Mouse (Mus musculus) left cerebral cortex, postnatal 36 days (tissue): ENCODE results near the gene Ptpra. TPM values are rescaled to one million over a fixed set of nuclear protein-coding genes. Genes with fewer than 3 reads are reported as not detected.
"Not testable (repeated sequence)": the region's sequence is repeated elsewhere in the genome, so short reads cannot be mapped to it uniquely, and the experiment has no call there.

Source experiments
- DNase-seq, 2 experiments: peaks; one replicate each; pipeline ENCODE4 v3.0.0; 2021 to 2022; ENCODE audit warnings: low spot score in 2 of 2, mixed read lengths in 1 of 2
- intact Hi-C: fragments of 180-260 bp; cut with DNase I; formaldehyde crosslinking; loops from one replicate; pipeline ENCODE4 v1.15.1; 2025
- total RNA-seq, 2 experiments: library from RNA; stranded (reverse); gene quantifications; 2 replicates each; pipeline ENCODE4 v1.2.3; 2021

The Ptpra gene
- total RNA-seq, 2 experiments from 2014 or later: 239 to 240 TPM

GRCm38 (mm10) chr2:130532201-130532600 is 82.1 kb downstream of the Ptpra start:
- no peak for DNase-seq
- intact Hi-C loops: no loop called here

DNA sequence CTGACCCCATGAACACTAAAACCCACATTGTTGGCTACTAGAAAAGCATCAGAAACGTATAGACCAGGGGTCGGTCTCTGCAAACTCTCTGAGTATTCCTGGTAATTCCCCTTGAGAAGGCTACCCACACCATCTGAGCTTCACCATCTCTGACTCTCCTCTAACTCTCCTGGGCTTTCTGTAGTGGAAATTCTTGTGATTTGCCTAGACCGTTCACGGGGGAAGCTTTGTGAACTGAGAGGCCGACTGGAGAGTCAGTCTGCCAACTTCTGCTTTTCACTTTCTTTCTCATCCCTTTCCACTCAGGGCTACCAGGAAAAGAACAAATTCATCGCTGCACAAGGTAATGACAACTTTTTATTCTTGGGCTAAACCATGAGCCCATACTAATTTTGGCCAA is 84.9 kb downstream of the Ptpra start:
- intact Hi-C loops: no loop called here

GRCm38 (mm10) chr2:130536890-130537289 is 86.8 kb downstream of the Ptpra start:
- intact Hi-C loops: no loop called here
- no peak for DNase-seq

More for the DNA sequence above, 84.9 kb downstream of the Ptpra start:
- DNase-seq: no peak

DNA sequence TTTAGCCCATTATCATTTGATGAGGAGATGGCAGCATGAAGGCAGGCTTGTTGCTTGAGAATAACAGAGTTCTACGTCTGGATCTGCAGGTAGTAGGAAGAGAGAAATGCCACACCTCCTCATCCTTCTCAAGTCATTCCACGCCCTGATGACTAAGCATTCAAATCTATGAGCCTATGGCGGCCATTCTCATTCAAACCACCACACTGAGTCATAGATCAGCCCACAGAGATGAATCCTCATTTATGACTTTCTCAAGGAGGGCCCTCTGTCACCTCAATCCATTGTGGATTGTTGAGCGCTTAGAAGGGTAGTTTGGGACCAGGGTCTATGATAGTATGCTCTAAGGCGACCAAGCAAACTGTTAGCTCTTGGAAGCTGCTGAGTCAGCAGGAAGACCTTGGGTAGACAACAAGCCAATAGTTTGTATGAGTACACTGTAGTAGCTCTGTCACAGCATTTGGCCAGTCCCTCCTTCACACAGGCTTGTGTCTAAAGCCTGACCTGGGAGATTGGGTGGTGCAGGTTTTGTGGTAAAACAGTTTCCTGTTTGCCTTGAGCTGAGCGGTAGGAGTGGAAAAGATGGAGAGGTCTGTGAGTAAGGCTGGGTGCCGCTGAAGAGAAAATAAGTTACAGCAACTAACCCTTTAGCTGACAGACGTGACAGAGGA is 88.9 kb downstream of the Ptpra start:
- intact Hi-C loops: no loop called here

GRCm38 (mm10) chr2:130540266-130540665 is 90.2 kb downstream of the Ptpra start:
- intact Hi-C loops: no loop called here
- DNase-seq: no peak

More for the DNA sequence above, 88.9 kb downstream of the Ptpra start:
- no peak for DNase-seq

GRCm38 (mm10) chr2:130546957-130547356 is 96.9 kb downstream of the Ptpra start:
- DNase-seq: no peak
- intact Hi-C loops: no loop called here

- no peak for DNase-seq
- intact Hi-C loops: no loop called here
These were observed 104.8 kb downstream of the Ptpra start for GRCm38 (mm10) chr2:130554841-130555240.

DNA sequence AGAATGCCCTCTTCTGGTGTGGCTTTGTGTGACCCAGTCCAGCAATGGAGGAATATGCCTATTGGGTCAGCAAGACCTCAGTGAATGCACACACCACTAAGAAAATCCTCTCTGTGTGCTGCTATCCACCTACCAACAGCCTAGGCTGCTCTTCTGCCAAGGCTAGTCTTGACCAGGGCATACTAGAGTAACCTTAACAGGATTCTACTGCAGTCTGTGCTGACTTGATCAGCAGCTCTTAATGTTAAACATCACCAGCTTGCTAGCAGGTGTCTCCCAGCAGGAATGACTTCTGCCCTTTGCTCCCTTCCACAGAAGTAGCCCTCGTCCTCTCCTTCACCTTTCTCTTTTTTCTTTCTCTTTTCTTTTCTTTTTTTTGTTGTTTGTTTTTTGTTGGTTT is 106.2 kb downstream of the Ptpra start:
- DNase-seq: no peak
- intact Hi-C loops: no loop called here

DNA sequence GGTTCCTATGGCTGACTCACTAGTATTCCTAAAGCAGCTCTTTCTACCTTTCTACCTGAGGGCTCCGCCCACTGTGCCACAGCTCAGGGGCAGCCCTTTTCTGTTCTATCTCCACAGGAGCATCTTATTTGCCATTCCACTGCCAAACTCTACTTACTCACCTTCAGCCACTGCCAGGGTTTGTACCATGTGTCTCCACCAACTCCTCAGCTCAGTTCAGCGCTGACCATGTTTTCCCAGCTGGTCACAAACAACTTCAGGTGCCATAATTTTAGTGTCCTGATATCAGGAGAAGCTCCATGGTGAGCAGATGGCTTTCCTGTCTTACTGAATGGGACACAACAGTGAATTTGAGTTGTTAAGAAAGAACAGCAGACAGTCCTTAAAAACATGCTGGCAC is 107.4 kb downstream of the Ptpra start:
- intact Hi-C loops: no loop called here

GRCm38 (mm10) chr2:130558015-130558414 is 107.9 kb downstream of the Ptpra start:
- intact Hi-C loops: no loop called here
- DNase-seq: no peak

More for the DNA sequence above, 107.4 kb downstream of the Ptpra start:
- DNase-seq: no peak

DNA sequence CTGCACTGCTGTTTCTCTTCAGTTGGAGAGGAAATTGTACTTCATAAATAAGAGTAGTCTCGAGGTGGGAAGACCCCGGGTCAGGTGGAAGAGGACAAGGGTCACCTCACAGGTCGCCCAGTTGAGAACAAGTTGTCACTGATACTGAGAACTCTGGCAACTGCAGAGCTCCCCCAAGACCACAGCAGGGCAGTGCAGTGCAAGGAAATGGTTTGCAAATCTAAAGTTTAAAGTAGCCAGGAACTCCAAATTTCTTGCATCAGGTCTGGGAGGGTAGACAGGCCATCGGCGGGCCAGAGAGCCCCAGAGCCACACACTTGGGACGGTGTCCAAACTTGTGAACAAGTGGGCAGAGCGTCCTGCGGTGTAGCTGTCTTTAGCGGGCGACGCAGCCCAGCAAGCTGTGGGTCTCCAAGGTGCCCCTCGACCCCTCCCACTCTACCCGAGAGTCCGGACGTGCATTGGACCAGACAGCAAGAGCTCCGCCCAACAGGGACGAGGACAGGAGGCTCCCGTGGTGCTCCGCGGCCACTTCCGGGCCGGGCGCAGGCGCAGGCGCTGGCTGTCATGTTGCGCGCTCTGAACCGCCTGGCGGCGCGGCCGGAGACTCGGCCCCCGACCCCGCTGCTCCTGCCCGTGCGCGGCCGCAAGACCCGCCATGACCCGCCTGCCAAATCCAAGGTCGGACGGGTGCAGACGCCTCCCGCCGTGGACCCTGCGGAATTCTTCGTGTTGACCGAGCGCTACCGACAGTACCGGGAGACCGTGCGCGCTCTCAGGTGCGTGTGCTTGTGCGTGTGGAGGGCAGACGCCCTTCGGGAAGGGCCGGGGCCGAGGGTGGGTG is 113.4 kb downstream of the Ptpra start, which contains the start of gene Mrps26:
Mrps26 (plus strand) TSS at position 531 of the 844 bp plus-strand sequence.
- peak; percentile 94 to 95 for DNase-seq
- intact Hi-C loops: loop anchor here (10.0 kb wide), 1 partner anchor 269 kb away; the partner anchor contains the start of gene Ebf4

GRCm38 (mm10) chr2:130564063-130564462 is 114.0 kb downstream of the Ptpra start:
- DNase-seq: no peak
- intact Hi-C loops: loop anchor here (10.0 kb wide), 1 partner anchor 269 kb away; the partner anchor contains the start of gene Ebf4

DNA sequence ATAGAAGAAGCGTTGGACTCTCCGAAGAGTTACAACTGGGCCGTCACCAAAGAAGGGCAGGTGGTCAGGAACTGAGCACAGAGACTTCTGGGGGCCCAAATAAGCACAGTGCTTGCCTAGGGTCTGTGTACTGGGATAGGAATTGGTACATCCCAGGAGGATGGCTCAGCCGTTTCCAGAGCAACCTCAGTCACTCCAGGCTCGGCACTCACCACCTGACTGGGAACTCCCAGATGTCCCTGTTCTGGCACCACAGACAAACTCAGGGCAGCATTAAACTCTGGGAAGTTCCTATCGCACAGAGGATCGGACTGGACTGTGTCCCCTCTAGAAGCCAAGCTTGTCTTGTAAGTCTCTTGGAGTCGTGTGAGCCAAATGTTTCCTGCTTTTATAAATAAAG is 114.9 kb downstream of the Ptpra start:
- intact Hi-C loops: loop anchor here (10.0 kb wide), 1 partner anchor 270 kb away; the partner anchor contains the start of gene Ebf4
- DNase-seq: no peak

- DNase-seq: no peak
- intact Hi-C loops: loop anchor here (10.0 kb wide), 1 partner anchor 274 kb away; the partner anchor contains the start of gene Ebf4
These were observed 118.8 kb downstream of the Ptpra start for GRCm38 (mm10) chr2:130568921-130569320.

- no peak for DNase-seq
- intact Hi-C loops: loop anchor here (10.0 kb wide), 1 partner anchor 275 kb away; the partner anchor contains the start of gene Ebf4
These were observed 119.8 kb downstream of the Ptpra start for GRCm38 (mm10) chr2:130569926-130570325.

- intact Hi-C loops: no loop called here
- no peak for DNase-seq
These were observed 124.9 kb downstream of the Ptpra start for GRCm38 (mm10) chr2:130574960-130575359.

- no peak for DNase-seq
- intact Hi-C loops: no loop called here
These were observed 125.8 kb downstream of the Ptpra start, which contains the start of gene Oxt for GRCm38 (mm10) chr2:130575873-130576272. Gene Oxt (plus strand): TSS chr2:130576173.

- intact Hi-C loops, DNase-seq: not testable (repeated sequence)
These were observed 126.5 kb downstream of the Ptpra start for GRCm38 (mm10) chr2:130576564-130576963.

DNA sequence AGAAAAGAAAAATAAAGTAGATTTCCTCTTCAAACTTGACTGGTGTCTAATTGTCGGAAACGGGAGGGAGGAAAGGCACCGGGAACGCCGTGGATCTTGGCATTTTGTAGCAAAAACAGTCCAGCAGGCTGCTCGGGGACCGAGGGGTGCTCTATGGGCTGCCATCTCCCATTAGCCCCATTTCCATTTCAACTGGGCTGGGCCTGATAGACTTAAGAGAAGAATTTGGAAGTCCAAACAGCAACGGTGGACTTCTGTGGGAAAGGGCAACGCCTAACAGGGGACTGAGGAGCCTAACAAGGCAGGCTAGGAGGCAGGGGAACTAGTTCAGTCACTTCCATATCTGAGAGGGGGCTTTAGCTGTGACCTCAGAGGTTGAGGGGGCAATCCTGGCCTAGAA is 126.9 kb downstream of the Ptpra start:
- no peak for DNase-seq
- intact Hi-C loops: no loop called here

GRCm38 (mm10) chr2:130577632-130578031 is 127.6 kb downstream of the Ptpra start:
- DNase-seq: no peak
- intact Hi-C loops: no loop called here
